Mouse (Mus musculus) stomach, embryonic 14.5 days (tissue): ENCODE data around the gene Tmed11. TPM values are rescaled to one million over a fixed set of nuclear protein-coding genes. Genes with fewer than 3 reads are reported as not detected.
"Not testable (repeated sequence)": the region's sequence is repeated elsewhere in the genome, so short reads cannot be mapped to it uniquely, and the experiment has no call there.

ENCODE experiments used
- ATAC-seq: fragments of 200-750 bp; cut with Nextera tagmentation; 2 replicates; pipeline ENCODE4 v1.8.0; 2017; ENCODE audit warnings: low read depth, moderate TSS enrichment; ENCODE audit not compliant: insufficient number of reproducible peaks, insufficient read depth, low FRiP score
- H3K27ac ChIP-seq: fragments of 300-500 bp; sonication (generic); 2 replicates; pipeline ENCODE4 v1.5.1; 2014; ENCODE audit warnings: mild to moderate bottlenecking, low read length, moderate library complexity, mixed read lengths
- H3K27me3 ChIP-seq: fragments of 300-500 bp; sonication (generic); 2 replicates; pipeline ENCODE4 v1.6.1; 2014; ENCODE audit warnings: low read length, control low read depth, mixed read lengths; ENCODE audit not compliant: control insufficient read depth, insufficient read depth
- H3K36me3 ChIP-seq: fragments of 300-500 bp; sonication (generic); 2 replicates; pipeline ENCODE4 v1.6.1; 2014; ENCODE audit warnings: mild to moderate bottlenecking, control low read depth, low read length, moderate library complexity, mixed read lengths; ENCODE audit not compliant: control insufficient read depth, insufficient read depth
- H3K4me1 ChIP-seq: fragments of 300-500 bp; sonication (generic); 2 replicates; pipeline ENCODE4 v1.6.1; 2014; ENCODE audit warnings: low read length, control low read depth, mixed read lengths; ENCODE audit not compliant: control insufficient read depth, insufficient read depth
- H3K4me2 ChIP-seq: fragments of 300-500 bp; sonication (generic); replicated peaks from 2 replicates; pipeline ENCODE4 v1.6.1; 2014; ENCODE audit warnings: low read depth, low read length, control low read depth
- H3K4me3 ChIP-seq: fragments of 300-500 bp; sonication (generic); 2 replicates; pipeline ENCODE4 v1.5.1; 2014; ENCODE audit warnings: low read depth, low read length, control low read depth
- H3K9ac ChIP-seq: fragments of 300-500 bp; sonication (generic); replicated peaks from 2 replicates; pipeline ENCODE4 v1.6.1; 2014; ENCODE audit warnings: low read depth, mild to moderate bottlenecking, control low read depth, low read length, moderate library complexity, mixed read lengths
- H3K9me3 ChIP-seq: fragments of 300-500 bp; sonication (generic); 2 replicates; pipeline ENCODE4 v1.6.1; 2016; ENCODE audit warnings: low read depth, low read length, control low read depth; ENCODE audit not compliant: control insufficient read depth
- WGBS: fragments of 180-500 bp; shearing (Covaris S2); extraction: QIAGEN DNeasy Blood & Tissue Kit; methylation state at CpG from one replicate; pipeline ENCODE4 v1.1.7; 2014; 5-methylcytosine and 5-hydroxymethylcytosine counted together
- polyA plus RNA-seq: library from polyadenylated mRNA; unstranded; fragments of >200 nt; fragmentation: Nextera tagmentation; extraction: Ambion mirVana; gene quantifications from 2 replicates; pipeline ENCODE4 v1.2.1, GENCODE M21; 2014

Gene Tmed11
- polyA plus RNA-seq, 1 experiment from 2014 or later = not detected

GRCm38 (mm10) chr5:108751258-108751657 is 43.9 kb downstream of the Tmed11 start:
- not testable (repeated sequence) for H3K9me3 ChIP-seq, H3K27ac ChIP-seq, H3K4me2 ChIP-seq, H3K4me1 ChIP-seq, H3K27me3 ChIP-seq, H3K36me3 ChIP-seq, H3K9ac ChIP-seq, ATAC-seq, H3K4me3 ChIP-seq
- WGBS = 80% methylated on average over 4 of the region's 4 CpGs

DNA sequence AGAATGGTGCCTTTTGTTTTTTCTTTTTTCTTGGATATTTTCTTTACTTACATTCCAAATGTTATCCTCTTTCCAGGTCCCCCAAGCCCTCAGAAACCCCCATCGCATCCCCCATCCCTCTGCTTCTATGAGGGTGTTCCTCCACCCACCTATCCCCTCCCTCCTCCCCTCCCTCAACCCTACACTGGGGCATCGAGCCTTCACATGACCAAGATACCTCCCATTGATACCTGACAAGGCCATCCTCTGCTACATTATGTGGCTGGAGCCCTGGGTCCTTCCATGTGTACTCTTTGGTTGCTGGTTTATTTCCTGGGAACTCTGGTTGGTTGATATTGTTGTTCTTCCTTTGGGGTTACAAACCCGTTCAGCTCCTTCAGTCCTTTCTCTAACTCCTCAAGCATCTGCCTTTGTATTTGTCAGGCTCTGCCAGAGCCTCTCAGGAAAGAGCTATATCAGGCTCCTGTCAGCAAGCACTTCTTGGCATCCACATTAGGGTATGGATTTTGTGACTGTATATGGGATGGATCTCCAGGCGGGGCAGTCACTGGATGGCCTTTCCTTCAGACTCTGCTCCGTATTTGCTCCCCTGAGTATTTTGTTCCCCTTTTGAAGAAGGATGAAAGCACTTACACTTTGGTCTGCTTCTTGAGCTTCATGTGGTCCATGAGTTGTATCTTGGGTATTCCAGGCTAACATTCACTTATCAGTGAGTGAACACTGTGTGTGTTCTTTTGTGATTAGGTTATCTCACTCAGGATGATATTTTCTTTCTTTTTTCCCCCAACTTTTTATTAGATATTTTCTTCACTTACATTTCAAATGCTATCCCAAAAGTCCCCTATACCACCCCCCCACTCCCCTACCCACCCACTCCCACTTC is 44.6 kb downstream of the Tmed11 start:
- Histone ChIP-seq H3K9ac (no peak overlapping the region), H3K4me1 (no peaks in the 10 kb centered on the region), H3K4me2 (no peak overlapping the region), H3K27ac (no peak overlapping the region), H3K9me3 (no peaks in the 10 kb centered on the region), H3K36me3 (no peaks in the 10 kb centered on the region), H3K4me3 (no peak overlapping the region), H3K27me3 (no peaks in the 10 kb centered on the region)
- no peak for ATAC-seq
- WGBS = 76% methylated on average over 5 of the region's 5 CpGs

DNA sequence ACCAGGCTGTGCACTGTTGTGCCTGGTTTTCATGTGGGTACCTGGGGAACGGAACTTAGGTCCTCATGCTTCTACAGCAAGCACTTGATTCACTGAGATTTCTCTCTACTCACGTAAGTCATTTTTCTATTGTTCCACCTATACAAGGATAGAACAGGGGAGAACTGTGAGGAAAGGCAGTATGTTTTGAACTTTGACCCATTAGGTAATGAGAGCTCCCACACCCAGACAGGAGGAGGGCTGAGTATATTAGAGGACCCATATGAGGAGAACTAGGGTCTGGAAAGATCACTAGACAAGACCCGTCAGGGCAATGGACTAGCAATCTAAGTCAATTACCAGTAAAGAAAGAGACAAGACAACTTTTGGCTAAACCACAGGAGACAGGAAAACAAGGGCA is 50.5 kb downstream of the Tmed11 start:
- no peak overlapping the region for H3K27ac ChIP-seq
- WGBS = 85% methylated on average over 3 of the region's 3 CpGs
- ATAC-seq = no peak
- no peak overlapping the region for H3K4me2 ChIP-seq
- no peak overlapping the region for H3K9ac ChIP-seq
- no peaks in the 10 kb centered on the region for H3K36me3 ChIP-seq
- H3K4me3 ChIP-seq = no peak overlapping the region
- H3K9me3 ChIP-seq = no peaks in the 10 kb centered on the region
- no peaks in the 10 kb centered on the region for H3K4me1 ChIP-seq
- H3K27me3 ChIP-seq = no peaks in the 10 kb centered on the region

- H3K27me3 ChIP-seq = no peaks in the 10 kb centered on the region
- no peaks in the 10 kb centered on the region for H3K9me3 ChIP-seq
- H3K36me3 ChIP-seq = no peaks in the 10 kb centered on the region
- 75% methylated on average over 2 of the region's 2 CpGs for WGBS
- no peak for ATAC-seq
- no peak overlapping the region for H3K4me3 ChIP-seq
- no peak overlapping the region for H3K27ac ChIP-seq
- H3K4me1 ChIP-seq = no peaks in the 10 kb centered on the region
- H3K4me2 ChIP-seq = no peak overlapping the region
- no peak overlapping the region for H3K9ac ChIP-seq
Observed at GRCm38 (mm10) chr5:108743856-108744255, 51.3 kb downstream of the Tmed11 start.

DNA sequence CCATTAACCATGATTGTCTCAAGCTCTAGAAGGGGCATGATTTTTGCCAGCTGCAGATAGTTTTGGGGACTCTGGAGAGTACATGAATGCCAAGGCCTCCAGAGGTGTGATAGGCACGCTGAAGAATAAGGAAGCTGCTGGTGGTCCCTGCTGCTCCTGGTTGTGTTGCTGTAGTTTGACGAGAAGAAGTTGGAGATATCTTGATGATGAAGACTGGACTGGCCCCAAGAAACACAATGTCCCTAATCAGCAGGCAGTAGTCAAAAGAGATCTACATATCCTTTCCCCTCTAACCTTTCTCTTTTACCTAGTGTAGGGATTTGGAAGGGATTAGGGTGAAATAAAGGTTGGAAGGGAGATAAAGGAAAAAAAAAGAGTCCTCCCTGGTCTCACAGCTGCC is 52.6 kb downstream of the Tmed11 start:
- 76% methylated on average over 2 of the region's 2 CpGs for WGBS
- no peak for ATAC-seq
- H3K4me3 ChIP-seq = no peak overlapping the region
- H3K9ac ChIP-seq = no peak overlapping the region
- H3K4me1 ChIP-seq = no peaks in the 10 kb centered on the region
- no peaks in the 10 kb centered on the region for H3K36me3 ChIP-seq
- no peaks in the 10 kb centered on the region for H3K9me3 ChIP-seq
- H3K27ac ChIP-seq = no peak overlapping the region
- no peaks in the 10 kb centered on the region for H3K27me3 ChIP-seq
- no peak overlapping the region for H3K4me2 ChIP-seq

DNA sequence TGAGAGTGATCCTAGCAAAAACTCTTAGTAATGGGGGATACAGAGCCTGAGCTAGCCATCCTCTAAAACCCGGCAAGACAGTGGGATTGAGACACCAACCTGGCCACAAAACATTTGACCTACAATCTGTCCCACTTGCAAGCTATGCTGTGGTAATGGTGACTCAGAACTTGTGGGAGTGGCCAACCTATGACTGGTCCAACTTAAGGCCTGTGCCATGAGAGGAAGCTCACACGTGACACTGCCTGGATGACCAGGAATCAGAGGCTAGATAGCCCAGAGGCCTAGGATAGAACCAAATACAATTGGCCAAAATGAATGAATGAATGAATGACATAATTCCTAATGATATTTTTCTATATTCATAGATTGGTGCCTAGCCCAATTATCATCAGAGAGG is 53.3 kb downstream of the Tmed11 start:
- Histone ChIP-seq H3K27me3 (no peaks in the 10 kb centered on the region), H3K9me3 (no peaks in the 10 kb centered on the region), H3K4me1 (no peaks in the 10 kb centered on the region), H3K9ac (no peak overlapping the region), H3K27ac (no peak overlapping the region), H3K4me2 (no peak overlapping the region), H3K36me3 (no peaks in the 10 kb centered on the region), H3K4me3 (no peak overlapping the region)
- no peak for ATAC-seq
- WGBS = 78% methylated on average over 2 of the region's 2 CpGs

DNA sequence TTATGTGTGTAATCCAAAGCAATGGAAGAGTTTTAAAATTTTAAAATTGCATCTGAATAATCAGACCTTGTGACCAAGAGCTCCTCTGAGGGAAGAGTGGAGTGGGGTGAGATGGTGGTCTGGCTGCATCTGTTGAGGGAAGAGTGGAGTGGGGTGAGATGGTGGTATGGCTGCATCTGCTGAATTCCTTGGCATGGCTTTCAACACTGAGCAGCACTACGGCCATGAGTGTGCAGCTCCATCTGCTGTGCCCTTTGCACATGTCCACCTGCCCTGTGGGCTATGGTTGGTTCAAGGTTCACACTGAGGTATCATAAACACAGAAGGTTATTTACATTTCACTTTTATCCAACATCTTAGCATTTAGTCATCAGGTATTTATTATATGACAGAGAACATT is 67.7 kb downstream of the Tmed11 start:
- no peak for ATAC-seq
- WGBS = 80% methylated on average over 1 of the region's 1 CpGs

More for the DNA sequence above, 67.7 kb downstream of the Tmed11 start:
- no peak overlapping the region for H3K4me3 ChIP-seq
- H3K36me3 ChIP-seq = no peaks in the 10 kb centered on the region
- H3K27me3 ChIP-seq = no peaks in the 10 kb centered on the region
- H3K4me1 ChIP-seq = no peaks in the 10 kb centered on the region
- H3K27ac ChIP-seq = no peak overlapping the region
- no peak overlapping the region for H3K4me2 ChIP-seq
- H3K9ac ChIP-seq = no peak overlapping the region
- H3K9me3 ChIP-seq = no peaks in the 10 kb centered on the region
